Mouse (Mus musculus) limb, embryonic 15.5 days (tissue): Measurements from ENCODE around the gene H2-M3. TPM values are rescaled to one million over a fixed set of nuclear protein-coding genes. Genes with fewer than 3 reads are reported as not detected.

ENCODE experiments used
- ATAC-seq: fragments of 200-750 bp; cut with Nextera tagmentation; 2 replicates; pipeline ENCODE4 v1.8.0; 2017; ENCODE audit warnings: low read depth, moderate TSS enrichment; ENCODE audit not compliant: insufficient number of reproducible peaks, low FRiP score, low TSS enrichment
- H3K27ac ChIP-seq: fragments of 300-500 bp; sonication (generic); 2 replicates; pipeline ENCODE4 v1.5.1; 2015; ENCODE audit warnings: moderate library complexity, mild to moderate bottlenecking, inconsistent platforms
- H3K27me3 ChIP-seq: fragments of 300-500 bp; sonication (generic); 2 replicates; pipeline ENCODE4 v1.6.1; 2015; ENCODE audit warnings: inconsistent platforms
- H3K36me3 ChIP-seq: fragments of 300-500 bp; sonication (generic); 2 replicates; pipeline ENCODE4 v1.6.1; 2015; ENCODE audit warnings: inconsistent platforms
- H3K4me1 ChIP-seq: fragments of 300-500 bp; sonication (generic); 2 replicates; pipeline ENCODE4 v1.6.1; 2015; ENCODE audit warnings: inconsistent platforms
- H3K4me2 ChIP-seq: fragments of 300-500 bp; sonication (generic); 2 replicates; pipeline ENCODE4 v1.6.1; 2015; ENCODE audit warnings: mild to moderate bottlenecking, inconsistent platforms
- H3K4me3 ChIP-seq: fragments of 300-500 bp; sonication (generic); 2 replicates; pipeline ENCODE4 v1.5.1; 2015; ENCODE audit warnings: mild to moderate bottlenecking, inconsistent platforms
- H3K9ac ChIP-seq: fragments of 300-500 bp; sonication (generic); 2 replicates; pipeline ENCODE4 v1.6.1; 2015; ENCODE audit warnings: inconsistent platforms
- H3K9me3 ChIP-seq: fragments of 300-500 bp; sonication (generic); 2 replicates; pipeline ENCODE4 v1.6.1; 2016; ENCODE audit warnings: inconsistent platforms
- WGBS: fragments of 180-500 bp; shearing (Covaris S2); methylation state at CpG from one replicate; pipeline ENCODE4 v1.1.7; 2015; 5-methylcytosine and 5-hydroxymethylcytosine counted together
- polyA plus RNA-seq: library from polyadenylated mRNA; unstranded; fragments of >200 nt; fragmentation: Nextera tagmentation; extraction: Ambion mirVana; gene quantifications from 2 replicates; pipeline ENCODE4 v1.2.1, GENCODE M21; 2015

Gene H2-M3
- polyA plus RNA-seq, 1 experiment from 2014 or later, result 1.9 TPM

DNA sequence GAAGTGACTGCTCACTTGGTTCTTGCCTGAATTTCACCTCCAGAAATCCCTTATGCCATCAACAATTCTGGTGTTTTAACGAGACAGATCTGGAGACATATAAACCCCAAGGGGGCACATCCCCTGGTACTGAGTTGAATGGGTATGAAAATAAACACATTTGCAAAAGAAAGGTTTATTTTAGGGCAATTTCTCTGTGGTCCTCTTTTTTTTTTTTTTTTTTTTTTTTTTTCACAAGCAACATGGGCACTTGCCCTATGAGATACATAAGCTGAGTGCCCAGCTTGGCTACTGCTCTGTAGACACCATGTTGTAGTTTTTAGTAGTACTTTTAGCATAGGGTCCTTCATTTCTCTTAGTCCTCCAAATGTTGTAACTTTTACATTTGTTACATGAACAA, 13.3 kb downstream of the H2-M3 start, which contains the start of gene Olfr99:
Gene Olfr99, minus strand, starts transcription at position 101 of the 400 bp plus-strand sequence.
- no peaks in the 10 kb centered on the region for H3K4me1 ChIP-seq
- no peak within 1 kb of the TSS for H3K9ac ChIP-seq
- no peak within 1 kb of the TSS for H3K4me2 ChIP-seq
- no peaks in the 10 kb centered on the region for H3K9me3 ChIP-seq
- no peak for ATAC-seq
- H3K36me3 ChIP-seq, result no peaks in the 10 kb centered on the region
- 76% methylated on average over 1 of the region's 1 CpGs for WGBS
- no peaks in the 10 kb centered on the region for H3K27me3 ChIP-seq
- no peak within 1 kb of the TSS for H3K4me3 ChIP-seq
- no peak within 1 kb of the TSS for H3K27ac ChIP-seq

DNA sequence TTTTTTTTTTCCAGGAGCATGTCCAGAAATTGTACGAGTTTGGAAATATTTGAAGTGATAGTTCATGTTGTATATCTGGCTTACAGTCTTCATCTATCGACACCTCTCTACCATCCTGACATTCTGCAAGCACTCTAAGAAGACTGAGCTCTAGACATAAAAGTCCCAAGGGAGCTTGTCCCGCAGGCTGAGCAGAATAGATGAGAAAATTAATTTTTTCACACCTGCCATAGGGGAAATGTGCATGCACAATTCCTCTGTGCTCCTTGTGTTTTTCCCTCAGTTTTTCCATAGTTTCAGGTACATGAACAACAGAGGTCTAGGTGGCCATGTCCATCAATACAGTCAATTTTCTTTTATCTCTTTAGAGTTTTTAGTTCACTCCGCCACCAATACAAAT, 34.2 kb downstream of the H2-M3 start, which contains the start of gene Olfr101:
Gene Olfr101, minus strand, starts transcription at position 101 of the 400 bp plus-strand sequence.
- Histone ChIP-seq H3K36me3 (no peaks in the 10 kb centered on the region), H3K27me3 (no peaks in the 10 kb centered on the region), H3K4me2 (no peak within 1 kb of the TSS), H3K9me3 (no peaks in the 10 kb centered on the region), H3K9ac (no peak within 1 kb of the TSS), H3K4me1 (no peaks in the 10 kb centered on the region), H3K27ac (no peak within 1 kb of the TSS), H3K4me3 (no peak within 1 kb of the TSS)
- WGBS, result 81% methylated on average over 4 of the region's 4 CpGs
- ATAC-seq, result no peak

DNA sequence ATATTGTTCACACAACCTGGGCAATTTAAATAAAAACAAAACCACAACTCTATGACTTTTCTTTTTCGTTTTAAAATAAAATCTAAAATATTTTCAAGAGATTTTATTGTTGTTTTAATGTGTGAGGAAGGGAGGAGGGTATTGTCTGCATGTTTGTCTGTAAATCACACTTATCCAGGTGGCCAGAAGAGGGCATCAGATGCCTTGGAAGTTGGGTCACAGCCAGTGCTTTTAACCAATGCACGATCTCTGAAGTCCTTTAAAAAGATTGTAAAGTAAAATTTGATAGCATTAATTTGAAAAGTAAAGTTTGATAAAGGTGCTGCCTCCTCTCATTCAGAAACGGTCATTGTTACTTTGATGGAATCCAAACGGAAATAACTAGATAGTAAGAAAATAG, 38.5 kb downstream of the H2-M3 start:
- ATAC-seq, result no peak

DNA sequence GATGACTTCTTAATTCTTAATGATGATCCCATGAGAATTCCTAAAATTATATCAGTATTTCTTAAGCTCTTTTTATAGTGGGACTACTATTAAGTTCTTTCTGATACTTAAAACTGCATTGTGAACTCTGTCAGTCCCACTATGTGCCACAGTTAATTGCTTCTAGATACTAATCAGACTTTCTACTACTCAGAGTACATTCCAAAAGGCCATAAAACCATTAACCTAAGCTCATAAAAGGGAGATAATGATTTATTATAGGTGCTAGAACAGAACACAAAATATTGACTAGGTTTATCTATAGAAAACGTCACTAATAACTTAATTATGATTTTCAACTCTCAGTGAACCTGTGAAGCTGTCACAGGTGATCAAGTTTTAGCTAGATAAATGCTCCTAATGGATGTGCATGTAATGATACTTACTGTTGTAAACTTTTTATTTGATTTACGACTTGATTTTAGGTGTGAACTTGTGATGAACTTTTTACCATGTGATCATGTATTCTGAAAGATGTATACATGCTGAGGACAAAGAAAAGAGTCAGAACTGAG, 40.2 kb downstream of the H2-M3 start:
- Histone ChIP-seq H3K9ac (no peak overlapping the region), H3K4me3 (no peak overlapping the region), H3K9me3 (no peaks in the 10 kb centered on the region), H3K4me1 (no peaks in the 10 kb centered on the region), H3K27ac (no peak overlapping the region), H3K36me3 (no peaks in the 10 kb centered on the region), H3K27me3 (no peaks in the 10 kb centered on the region), H3K4me2 (no peak overlapping the region)
- WGBS, result 29% methylated on average over 2 of the region's 2 CpGs
- no peak for ATAC-seq

More for the DNA sequence above, 38.5 kb downstream of the H2-M3 start:
- Histone ChIP-seq H3K36me3 (no peaks in the 10 kb centered on the region), H3K4me2 (no peak overlapping the region), H3K27me3 (no peaks in the 10 kb centered on the region), H3K4me1 (no peaks in the 10 kb centered on the region), H3K27ac (no peak overlapping the region), H3K4me3 (no peak overlapping the region), H3K9ac (no peak overlapping the region), H3K9me3 (no peaks in the 10 kb centered on the region)
- 35% methylated on average over 4 of the region's 4 CpGs for WGBS

DNA sequence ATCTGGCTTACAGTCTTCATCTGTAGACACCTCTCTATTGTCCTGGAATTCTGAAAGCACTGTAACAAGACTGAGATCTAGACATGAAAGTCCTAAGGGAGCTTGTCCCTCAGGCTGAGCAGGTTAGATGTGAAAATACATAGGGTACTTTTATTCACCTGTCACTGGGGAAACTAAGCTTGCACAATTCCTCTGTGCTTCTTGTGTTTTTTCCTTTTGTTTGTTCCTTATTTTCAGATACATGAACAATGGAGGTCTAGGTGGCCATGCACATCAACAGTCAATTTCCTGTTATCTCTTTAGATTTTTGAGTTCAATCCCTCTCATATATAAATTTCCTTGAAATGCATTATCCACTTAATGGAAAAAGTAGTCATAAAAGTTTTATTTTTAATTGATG, 46.9 kb downstream of the H2-M3 start, which contains the start of gene Olfr102:
Gene Olfr102, minus strand, starts transcription at position 101 of the 400 bp plus-strand sequence.
- Histone ChIP-seq H3K27ac (no peak within 1 kb of the TSS), H3K27me3 (no peaks in the 10 kb centered on the region), H3K4me3 (no peak within 1 kb of the TSS), H3K4me1 (no peaks in the 10 kb centered on the region), H3K36me3 (no peaks in the 10 kb centered on the region), H3K9me3 (no peaks in the 10 kb centered on the region), H3K4me2 (no peak within 1 kb of the TSS), H3K9ac (no peak within 1 kb of the TSS)
- ATAC-seq, result no peak

Other genes with a start within 250 kb of the H2-M3 start
- gene Mog, start 246.8 kb upstream of the H2-M3 start, polyA plus RNA-seq, result 0.14 TPM in 1 of 2 replicates, not detected in the other
- 8.1 and 8.7 TPM in 2 replicates for gene Gabbr1, start 224.3 kb upstream of the H2-M3 start, polyA plus RNA-seq
- gene Olfr90, start 181.7 kb upstream of the H2-M3 start, polyA plus RNA-seq, result not detected in 2 replicates
- not detected in 2 replicates for gene Olfr91, start 171.9 kb upstream of the H2-M3 start, polyA plus RNA-seq
- gene Olfr92, start 150.1 kb upstream of the H2-M3 start, polyA plus RNA-seq, result not detected in 2 replicates
- not detected in 2 replicates for gene Olfr93, start 108.7 kb upstream of the H2-M3 start, polyA plus RNA-seq
- not detected in 2 replicates for gene Ubd, start 76.3 kb upstream of the H2-M3 start, polyA plus RNA-seq
- gene Olfr94, start 69.2 kb upstream of the H2-M3 start, polyA plus RNA-seq, result 0.12 and 0.14 TPM in 2 replicates
- gene Olfr95, start 57.1 kb upstream of the H2-M3 start, polyA plus RNA-seq, result not detected in 2 replicates
- gene Olfr96, start 50.1 kb upstream of the H2-M3 start, polyA plus RNA-seq, result not detected in 2 replicates
- gene Olfr97, start 32.9 kb upstream of the H2-M3 start, polyA plus RNA-seq, result not detected in 2 replicates
- gene Olfr98, start 6.5 kb upstream of the H2-M3 start, polyA plus RNA-seq, result not detected in 2 replicates
- gene Olfr99, start 13.2 kb downstream of the H2-M3 start, polyA plus RNA-seq, result not detected in 2 replicates
- gene Olfr101, start 34.1 kb downstream of the H2-M3 start, polyA plus RNA-seq, result not detected in 2 replicates
- not detected in 2 replicates for gene Olfr102, start 46.8 kb downstream of the H2-M3 start, polyA plus RNA-seq
- not detected in 2 replicates for gene Olfr103, start 69.5 kb downstream of the H2-M3 start, polyA plus RNA-seq
- not detected in 2 replicates for gene Olfr104-ps, start 89.4 kb downstream of the H2-M3 start, polyA plus RNA-seq
- not detected in 2 replicates for gene Olfr105-ps, start 108.8 kb downstream of the H2-M3 start, polyA plus RNA-seq
- gene Olfr106-ps, start 120.2 kb downstream of the H2-M3 start, polyA plus RNA-seq, result not detected in 2 replicates
- gene Olfr107, start 129.0 kb downstream of the H2-M3 start, polyA plus RNA-seq, result not detected in 2 replicates
- gene Olfr108, start 175.3 kb downstream of the H2-M3 start, polyA plus RNA-seq, result not detected in 2 replicates
- not detected in 2 replicates for gene Olfr109, start 188.7 kb downstream of the H2-M3 start, polyA plus RNA-seq
- not detected in 2 replicates for gene H2-M2, start 213.3 kb downstream of the H2-M3 start, polyA plus RNA-seq
- gene Olfr110, start 222.2 kb downstream of the H2-M3 start, polyA plus RNA-seq, result not detected in 2 replicates
- not detected in 2 replicates for gene Olfr111, start 237.8 kb downstream of the H2-M3 start, polyA plus RNA-seq